Mouse (Mus musculus) cerebellum, adult 2 months (tissue): Measurements from ENCODE around the gene Cntnap2.

Experiments used
- CTCF ChIP-seq: fragments of 200-500 bp; IDR thresholded peaks from 2 replicates; pipeline ENCODE4 v1.5.1; 2011; ENCODE audit warnings: low read depth, mild to moderate bottlenecking, control low read depth, low read length, moderate library complexity, borderline replicate concordance; ENCODE audit not compliant: insufficient read depth
- POLR2A ChIP-seq: fragments of 200-500 bp; IDR thresholded peaks from 2 replicates; pipeline ENCODE4 v1.6.1; 2011; ENCODE audit warnings: low read length, control low read depth, borderline replicate concordance; ENCODE audit not compliant: insufficient read depth

- TF ChIP-seq CTCF = no peak
- TF ChIP-seq POLR2A = no peak
Measured at GRCm38 (mm10) chr6:45885486-45885885, 826.3 kb downstream of the Cntnap2 start.
